Mouse (Mus musculus) left cerebral cortex, adult 18-20 months (tissue): ENCODE measurements around the gene Kcnk3. TPM values are rescaled to one million over a fixed set of nuclear protein-coding genes. Genes with fewer than 3 reads are reported as not detected.
A peak's percentile ranks its signal among the peaks of the same experiment; 100 is the strongest.

Source experiments
- DNase-seq, 2 experiments: peaks; one replicate each; pipeline ENCODE4 v3.0.0; 2021 to 2022; ENCODE audit warnings: low spot score in 2 of 2, mixed read lengths in 1 of 2
- long read RNA-seq, 2 experiments: library from polyadenylated mRNA; stranded (forward); transcript quantifications; one replicate each; pipeline ENCODE4 v2.0.0; 2021
- total RNA-seq, 2 experiments: library from RNA; stranded (reverse); gene quantifications; 2 replicates each; pipeline ENCODE4 v1.2.3; 2021

The Kcnk3 gene
- total RNA-seq, result 10 to 100 TPM; 22.6 to 24.2 TPM
- long read RNA-seq, experiment 1, transcript Kcnk3-201 (2 exons, 3,811 nt), result major isoform, 42 of 60 reads
- long read RNA-seq, experiment 1, partial matches to known transcripts, result 18 of 60 reads
- long read RNA-seq, experiment 1, other reads (novel, unspliced or antisense), result 0 of 60 reads
- long read RNA-seq, experiment 2, transcript Kcnk3-201 (2 exons, 3,811 nt), result major isoform, 12 of 30 reads
- long read RNA-seq, experiment 2, partial matches to known transcripts, result 0 of 30 reads
- long read RNA-seq, experiment 2, other reads (novel, unspliced or antisense), result 18 of 30 reads

- peak in 1 of 2 experiments; percentile 54 for DNase-seq
These were observed at the start of gene Kcnk3 for GRCm38 (mm10) chr5:30587681-30588300. Gene Kcnk3 (plus strand): TSS chr5:30588170.

GRCm38 (mm10) chr5:30545698-30546097 lies 42.3 kb upstream of the Kcnk3 start, which contains the start of gene Cib4:
Gene Cib4 (minus strand): TSS chr5:30545836.
- no peak for DNase-seq

- no peak for DNase-seq
These were observed 39.3 kb upstream of the Kcnk3 start for GRCm38 (mm10) chr5:30548681-30549080.

- no peak for DNase-seq
These were observed 37.5 kb upstream of the Kcnk3 start for GRCm38 (mm10) chr5:30550334-30551021.

- DNase-seq, result no peak
These were observed 36.8 kb upstream of the Kcnk3 start for GRCm38 (mm10) chr5:30551022-30551638.

- no peak for DNase-seq
These were observed 36.0 kb upstream of the Kcnk3 start for GRCm38 (mm10) chr5:30552006-30552405.

- no peak for DNase-seq
These were observed 34.0 kb upstream of the Kcnk3 start for GRCm38 (mm10) chr5:30553936-30554335.

GRCm38 (mm10) chr5:30554981-30555380 lies 33.0 kb upstream of the Kcnk3 start:
- DNase-seq, result no peak

- DNase-seq, result no peak
These were observed 31.7 kb upstream of the Kcnk3 start for GRCm38 (mm10) chr5:30556284-30556683.

GRCm38 (mm10) chr5:30559421-30559820 lies 28.5 kb upstream of the Kcnk3 start:
- no peak for DNase-seq

GRCm38 (mm10) chr5:30559986-30560493 lies 27.9 kb upstream of the Kcnk3 start:
- DNase-seq, result no peak

- no peak for DNase-seq
These were observed 19.5 kb upstream of the Kcnk3 start for GRCm38 (mm10) chr5:30568479-30568878.

GRCm38 (mm10) chr5:30571820-30572219 lies 16.1 kb upstream of the Kcnk3 start:
- no peak for DNase-seq

GRCm38 (mm10) chr5:30574367-30574766 lies 13.6 kb upstream of the Kcnk3 start:
- DNase-seq, result no peak

- DNase-seq, result no peak
These were observed 11.7 kb upstream of the Kcnk3 start for GRCm38 (mm10) chr5:30576233-30576632.

- DNase-seq, result no peak
These were observed 10.7 kb upstream of the Kcnk3 start for GRCm38 (mm10) chr5:30577251-30577650.

- DNase-seq, result peak; percentile 33 to 50
These were observed 10.2 kb upstream of the Kcnk3 start for GRCm38 (mm10) chr5:30577654-30578310.

- no peak for DNase-seq
These were observed 9.4 kb upstream of the Kcnk3 start for GRCm38 (mm10) chr5:30578445-30579080.

- DNase-seq, result no peak
These were observed 7.2 kb upstream of the Kcnk3 start for GRCm38 (mm10) chr5:30580725-30581124.

- no peak for DNase-seq
These were observed 6.0 kb upstream of the Kcnk3 start for GRCm38 (mm10) chr5:30582017-30582416.
